Mouse (Mus musculus) neural tube, embryonic 10.5 days (tissue): ENCODE measurements at regions not wholly inside any gene's neighbourhood (a gene's known extent, or its start where the extent isn't known, plus 50 kb on each side); places are given as distances from the start of the nearest gene placed in this dataset.
"Not testable (repeated sequence)": the region's sequence is repeated elsewhere in the genome, so short reads cannot be mapped to it uniquely, and the experiment has no call there.

ENCODE experiments used
- DNase-seq: peaks from one replicate; pipeline ENCODE4 v3.0.0-alpha.2; 2017; ENCODE audit warnings: low spot score; ENCODE audit errors: extremely low spot score

DNA sequence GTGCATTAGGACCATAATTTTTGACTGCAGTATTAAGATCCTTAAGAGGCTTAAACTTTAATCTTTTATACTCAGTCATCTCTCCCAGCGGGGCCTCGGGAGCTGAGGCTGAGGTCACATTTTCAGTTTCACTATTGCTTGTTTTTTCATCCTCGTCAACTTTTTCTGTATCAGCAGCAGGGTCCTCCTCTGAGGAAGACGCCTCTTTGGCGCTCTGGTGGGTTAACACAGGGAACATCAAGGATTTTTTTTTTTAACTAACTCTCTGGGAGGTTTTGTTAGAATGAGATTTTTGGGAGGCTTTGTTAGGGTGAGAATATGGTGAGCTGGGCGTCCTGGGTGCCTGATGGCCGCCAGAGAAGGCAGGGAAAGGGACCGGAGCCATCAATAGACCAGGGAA lies 633.6 kb downstream of the Jrkl start:
- not testable (repeated sequence) for DNase-seq

DNA sequence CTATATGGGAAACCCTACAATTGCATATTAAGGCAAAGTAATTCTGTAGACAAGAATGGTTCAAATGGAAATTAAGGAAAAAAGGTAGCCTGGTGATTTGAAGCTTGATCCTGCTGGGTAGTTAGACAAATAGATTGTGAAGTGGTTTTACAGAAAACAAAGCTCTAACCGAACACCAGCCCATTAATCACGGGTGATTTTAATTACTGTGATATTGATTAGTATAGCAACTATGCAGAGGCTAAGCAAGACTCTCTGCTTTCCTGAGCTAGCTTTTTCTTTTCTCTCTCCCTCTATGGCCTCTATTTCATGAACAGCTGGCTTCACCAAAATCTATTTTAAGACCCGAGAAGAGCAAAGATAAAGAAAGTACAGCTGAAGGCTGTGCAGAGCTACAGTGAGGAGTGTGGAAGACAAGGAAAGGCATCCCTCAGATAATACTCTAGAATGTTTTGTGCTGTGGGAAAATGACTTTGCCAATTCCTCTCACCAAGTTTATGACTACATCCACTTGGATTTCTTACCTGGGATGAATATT lies 647.4 kb downstream of the Jrkl start:
- DNase-seq = no peak

DNA sequence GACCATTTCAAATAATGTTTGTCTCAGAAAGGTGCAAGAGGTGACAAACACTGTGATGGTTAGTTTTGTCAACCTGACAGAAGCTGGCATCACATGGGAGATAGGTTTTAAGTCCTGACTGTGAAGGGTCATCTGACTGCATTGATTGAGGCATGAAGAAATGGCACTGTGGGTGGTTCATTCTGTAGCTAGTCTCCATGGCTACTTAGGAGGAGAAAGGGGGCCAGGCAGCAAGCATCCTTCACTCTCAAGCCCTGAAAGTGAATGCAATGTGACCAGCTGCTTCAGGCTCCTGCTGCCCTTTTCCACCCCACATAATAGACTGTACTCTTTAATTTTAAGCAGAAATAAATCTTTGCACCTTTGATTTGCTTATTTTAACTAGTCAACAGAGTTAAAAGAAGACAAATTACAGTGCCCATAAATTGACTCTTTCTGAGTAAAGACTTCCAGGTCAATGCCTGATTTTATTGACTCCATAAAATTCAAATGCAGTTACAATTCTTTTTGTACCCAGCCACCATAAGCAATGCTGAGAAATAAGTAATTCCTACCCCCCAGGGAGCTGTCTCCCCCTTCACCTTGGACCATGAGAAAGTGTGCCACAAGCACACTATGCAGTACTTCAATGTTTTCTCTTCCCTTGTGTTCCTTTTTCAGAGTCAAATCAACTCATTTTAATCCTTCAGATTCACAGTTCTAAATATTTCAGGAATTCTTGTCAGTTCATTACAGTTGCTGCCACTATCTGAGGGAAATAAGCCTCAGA lies 658.2 kb downstream of the Jrkl start:
- peak; percentile 13 for DNase-seq
